Mouse (Mus musculus) E14TG2a.4 (cell line): Measurements from ENCODE around the gene L3mbtl3.

ENCODE experiments used
- CTCF ChIP-seq: conservative IDR thresholded peaks from 2 replicates; pipeline ENCODE4 v1.5.1; 2014; ENCODE audit warnings: low read length
- NANOG ChIP-seq: IDR thresholded peaks from 2 replicates; pipeline ENCODE4 v1.6.1; 2014; ENCODE audit warnings: borderline replicate concordance, low read length, mixed read lengths
- POU5F1 ChIP-seq: IDR thresholded peaks from 2 replicates; pipeline ENCODE4 v1.6.1; 2014; ENCODE audit warnings: low read length, borderline replicate concordance

GRCm38 (mm10) chr10:26280009-26280408 lies 95.8 kb downstream of the L3mbtl3 start:
- TF ChIP-seq CTCF (no peak), NANOG (no peak), POU5F1 (no peak)
